Mouse (Mus musculus) liver, postnatal 0 days (tissue): ENCODE measurements at regions not wholly inside any gene's neighbourhood (a gene's known extent, or its start where the extent isn't known, plus 50 kb on each side); places are given as distances from the start of the nearest gene placed in this dataset.

Experiments used
- ATAC-seq: fragments of 200-750 bp; cut with Nextera tagmentation; 2 replicates; pipeline ENCODE4 v1.8.0; 2017; ENCODE audit warnings: mild to moderate bottlenecking, moderate library complexity
- DNase-seq: peaks from one replicate; pipeline ENCODE4 v3.0.0-alpha.2; 2016
- H3K27ac ChIP-seq: fragments of 300-500 bp; sonication (generic); 2 replicates; pipeline ENCODE4 v1.5.1; 2014; ENCODE audit warnings: antibody characterized with exemption, moderate library complexity, mild to moderate bottlenecking, low read depth
- H3K27me3 ChIP-seq: fragments of 300-500 bp; sonication (generic); 2 replicates; pipeline ENCODE4 v1.6.1; 2014; ENCODE audit warnings: low read length, control low read depth, mixed read lengths; ENCODE audit not compliant: insufficient read depth
- H3K36me3 ChIP-seq: fragments of 300-500 bp; sonication (generic); replicated peaks from 2 replicates; pipeline ENCODE4 v1.6.1; 2014; ENCODE audit warnings: mild to moderate bottlenecking, control low read depth, low read length, moderate library complexity, mixed read lengths; ENCODE audit not compliant: insufficient read depth
- H3K4me1 ChIP-seq: fragments of 300-500 bp; sonication (generic); 2 replicates; pipeline ENCODE4 v1.6.1; 2014; ENCODE audit warnings: antibody characterized with exemption, mild to moderate bottlenecking, control low read depth; ENCODE audit not compliant: insufficient read depth
- H3K4me2 ChIP-seq: fragments of 300-500 bp; sonication (generic); 2 replicates; pipeline ENCODE4 v1.6.1; 2014; ENCODE audit warnings: low read depth, mild to moderate bottlenecking, low read length, moderate library complexity, mixed read lengths
- H3K4me3 ChIP-seq: fragments of 300-500 bp; sonication (generic); 2 replicates; pipeline ENCODE4 v1.5.1; 2014; ENCODE audit warnings: low read depth, low read length
- H3K9ac ChIP-seq: fragments of 300-500 bp; sonication (generic); replicated peaks from 2 replicates; pipeline ENCODE4 v1.6.1; 2014; ENCODE audit warnings: mild to moderate bottlenecking, moderate library complexity
- H3K9me3 ChIP-seq: fragments of 300-500 bp; sonication (generic); 2 replicates; pipeline ENCODE4 v1.6.1; 2016; ENCODE audit warnings: mild to moderate bottlenecking, control low read depth, low read length, mixed read lengths
- CTCF ChIP-seq: sonication (generic); IDR thresholded peaks from 2 replicates; pipeline ENCODE4 v1.5.1; 2016; ENCODE audit warnings: antibody characterized with exemption, low read depth
- EP300 ChIP-seq: IDR thresholded peaks from 2 replicates; pipeline ENCODE4 v1.6.1; 2016; ENCODE audit warnings: antibody characterized with exemption, low read depth, mild to moderate bottlenecking
- WGBS: fragments of 180-500 bp; shearing (Covaris S2); extraction: QIAGEN DNeasy Blood & Tissue Kit; methylation state at CpG from one replicate; pipeline ENCODE4 v1.1.7; 2014; ENCODE audit not compliant: insufficient replicate concordance; 5-methylcytosine and 5-hydroxymethylcytosine counted together

- Histone ChIP-seq H3K9ac (no peak overlapping the region), H3K36me3 (no peaks in the 10 kb centered on the region), H3K4me3 (peak overlapping the region; percentile 34), H3K27me3 (peaks cover 44% of the 10 kb centered on the region), H3K27ac (no peak overlapping the region), H3K4me2 (peak overlapping the region; percentile 58), H3K4me1 (0 out of 2 replicates have a peak, but pooled peaks cover 3% of the 10 kb centered on the region), H3K9me3 (no peaks in the 10 kb centered on the region)
- no peak for DNase-seq
- TF ChIP-seq EP300 (no peak), CTCF (no peak)
- WGBS = 3% methylated on average over 42 of the region's 42 CpGs
- ATAC-seq = no peak
Measured at GRCm38 (mm10) chr2:75137133-75137982, 311.8 kb downstream of the Mtx2 start.

DNA sequence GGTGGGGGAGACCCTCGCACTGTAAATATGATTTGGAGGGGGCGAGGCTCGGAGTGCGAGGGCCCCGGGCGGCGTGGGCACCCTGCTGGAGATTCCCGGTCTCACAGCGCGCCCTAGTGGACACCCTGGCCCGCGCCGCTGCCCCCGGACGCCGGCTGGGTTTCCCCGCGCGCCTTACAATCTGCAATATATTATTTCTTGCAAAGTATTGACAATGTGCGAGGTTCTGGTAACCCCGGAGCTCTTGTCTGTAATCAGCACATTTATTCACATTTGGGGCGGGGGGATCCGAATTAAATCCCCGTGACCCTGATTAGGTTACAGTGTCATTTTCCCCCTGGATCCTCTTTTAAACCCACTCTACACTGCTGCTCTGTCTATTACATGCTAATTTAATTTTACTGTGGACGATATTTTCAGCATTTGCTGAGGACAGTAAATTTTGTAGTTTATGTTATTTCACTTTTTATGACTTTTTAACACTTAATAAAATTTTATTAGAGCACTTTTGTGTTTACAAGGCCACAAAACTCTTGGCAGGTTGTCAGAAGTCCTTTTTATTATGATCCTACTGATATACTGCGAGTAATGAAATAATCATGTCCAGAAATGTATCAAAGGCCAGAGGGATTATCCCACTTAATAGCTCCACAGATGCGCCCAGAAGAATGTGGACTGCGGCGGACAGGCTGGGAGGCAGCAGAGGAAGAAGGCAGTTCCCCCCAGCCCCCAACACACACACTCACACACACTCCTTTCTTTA lies 312.6 kb downstream of the Mtx2 start:
- WGBS = 6% methylated on average over 29 of the region's 29 CpGs
- H3K36me3 ChIP-seq = no peaks in the 10 kb centered on the region
- ATAC-seq (no peak), DNase-seq (peak; percentile 59)
- no peak overlapping the region for H3K9ac ChIP-seq
- 0 out of 2 replicates have a peak, but pooled peaks cover 3% of the 10 kb centered on the region for H3K4me1 ChIP-seq
- no peaks in the 10 kb centered on the region for H3K9me3 ChIP-seq
- peaks cover 51% of the 10 kb centered on the region for H3K27me3 ChIP-seq
- H3K27ac ChIP-seq = no peak overlapping the region
- peak overlapping the region; percentile 58 for H3K4me2 ChIP-seq
- H3K4me3 ChIP-seq = peak overlapping the region; percentile 34
- no peak for TF ChIP-seq EP300
- peak; percentile 65 for TF ChIP-seq CTCF

DNA sequence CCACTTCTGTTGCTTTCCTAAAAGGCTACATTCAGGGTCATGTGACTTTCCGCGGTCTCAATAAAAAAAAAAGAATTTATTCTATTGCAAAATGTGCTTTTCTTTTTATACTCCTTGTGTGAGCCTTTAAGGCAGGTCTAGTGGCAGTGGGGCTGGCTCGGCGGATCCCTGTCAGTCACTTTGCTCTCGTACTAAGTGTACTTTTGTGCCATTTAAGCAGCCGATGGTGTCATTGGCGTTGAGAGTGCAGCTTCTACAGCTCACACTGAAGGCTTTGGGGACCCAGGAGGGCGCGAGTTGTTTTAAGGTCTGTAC lies 313.1 kb downstream of the Mtx2 start:
- H3K4me3 ChIP-seq = no peak overlapping the region
- 30% methylated on average over 9 of the region's 9 CpGs for WGBS
- no peaks in the 10 kb centered on the region for H3K36me3 ChIP-seq
- H3K4me2 ChIP-seq = no peak overlapping the region
- no peak for ATAC-seq
- H3K9me3 ChIP-seq = no peaks in the 10 kb centered on the region
- 0 out of 2 replicates have a peak, but pooled peaks cover 3% of the 10 kb centered on the region for H3K4me1 ChIP-seq
- TF ChIP-seq CTCF (no peak), EP300 (no peak)
- H3K27me3 ChIP-seq = peaks cover 52% of the 10 kb centered on the region
- no peak for DNase-seq
- no peak overlapping the region for H3K9ac ChIP-seq
- H3K27ac ChIP-seq = no peak overlapping the region

GRCm38 (mm10) chr2:75139544-75139943 lies 313.9 kb downstream of the Mtx2 start:
- no peaks in the 10 kb centered on the region for H3K9me3 ChIP-seq
- no peak for DNase-seq

DNA sequence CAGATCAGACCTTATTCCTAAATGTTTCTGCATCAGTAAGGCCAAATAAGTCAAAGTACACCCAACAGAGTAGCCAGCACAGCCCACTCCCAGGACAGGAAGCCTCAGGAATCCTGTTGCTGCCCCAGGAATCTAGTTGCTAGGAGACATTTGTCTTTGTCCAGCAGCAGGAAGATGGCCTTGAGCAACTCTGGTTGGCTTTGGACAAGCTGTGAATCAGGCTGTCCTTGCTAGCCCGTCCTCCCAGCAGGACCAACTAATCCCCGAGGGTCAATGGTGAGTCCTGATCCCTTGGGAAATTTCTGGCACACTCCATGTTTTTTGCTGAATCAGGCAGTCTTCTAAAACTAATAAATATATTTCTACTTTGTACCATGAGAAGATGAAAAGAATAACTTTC lies 317.1 kb downstream of the Mtx2 start:
- TF ChIP-seq CTCF = no peak
- TF ChIP-seq EP300 = no peak
- H3K4me3 ChIP-seq = no peak overlapping the region
- 0 out of 2 replicates have a peak, but pooled peaks cover under 1% of the 10 kb centered on the region for H3K4me1 ChIP-seq
- H3K4me2 ChIP-seq = no peak overlapping the region
- H3K27me3 ChIP-seq = peaks cover 38% of the 10 kb centered on the region
- WGBS = 29% methylated on average over 2 of the region's 2 CpGs
- ATAC-seq (no peak), DNase-seq (no peak)
- H3K9me3 ChIP-seq = no peaks in the 10 kb centered on the region
- H3K36me3 ChIP-seq = no peaks in the 10 kb centered on the region
- H3K27ac ChIP-seq = no peak overlapping the region
- H3K9ac ChIP-seq = no peak overlapping the region

More at GRCm38 (mm10) chr2:75139544-75139943, 313.9 kb downstream of the Mtx2 start:
- H3K9ac ChIP-seq = no peak overlapping the region
- H3K27me3 ChIP-seq = peaks cover 52% of the 10 kb centered on the region
- no peak overlapping the region for H3K4me2 ChIP-seq
- H3K36me3 ChIP-seq = no peaks in the 10 kb centered on the region
- 0 out of 2 replicates have a peak, but pooled peaks cover 3% of the 10 kb centered on the region for H3K4me1 ChIP-seq
- no peak overlapping the region for H3K27ac ChIP-seq
- H3K4me3 ChIP-seq = no peak overlapping the region
- TF ChIP-seq CTCF (no peak), EP300 (no peak)
- ATAC-seq = no peak
- 62% methylated on average over 2 of the region's 2 CpGs for WGBS

GRCm38 (mm10) chr2:75144861-75145260 lies 319.3 kb downstream of the Mtx2 start:
- Histone ChIP-seq H3K9me3 (no peaks in the 10 kb centered on the region), H3K4me2 (no peak overlapping the region), H3K27ac (no peak overlapping the region), H3K27me3 (peaks cover 19% of the 10 kb centered on the region; the same call in 1 of the 2 replicates), H3K4me1 (no peaks in the 10 kb centered on the region), H3K36me3 (no peaks in the 10 kb centered on the region), H3K4me3 (no peak overlapping the region), H3K9ac (no peak overlapping the region)
- WGBS = 58% methylated on average over 12 of the region's 12 CpGs
- DNase-seq = no peak
- TF ChIP-seq CTCF = no peak
- TF ChIP-seq EP300 = no peak
- no peak for ATAC-seq
